Mouse (Mus musculus): ENCODE measurements around the gene Inpp4b. TPM values are rescaled to one million over a fixed set of nuclear protein-coding genes. Genes with fewer than 3 reads are reported as not detected.

The Inpp4b gene
- total RNA-seq, 2 experiments from 2014 or later: 10.0 to 13.7 TPM

GRCm38 (mm10) chr8:81638478-81638877, 296.1 kb downstream of the Inpp4b start:
- DNase-seq (ENCODE audit: low spot score in 2 of 2): no peak
- intact Hi-C loops (cut with DNase I): no loop called here

- intact Hi-C loops (cut with DNase I): no loop called here
- DNase-seq (ENCODE audit: low spot score in 2 of 2): no peak
Measured at GRCm38 (mm10) chr8:81639820-81640219, 297.5 kb downstream of the Inpp4b start.

GRCm38 (mm10) chr8:81643030-81643429, 300.7 kb downstream of the Inpp4b start:
- intact Hi-C loops (cut with DNase I): no loop called here

GRCm38 (mm10) chr8:81692167-81692566, 349.8 kb downstream of the Inpp4b start:
- no peak for DNase-seq (ENCODE audit: low spot score in 2 of 2)
- intact Hi-C loops (cut with DNase I): no loop called here

More at GRCm38 (mm10) chr8:81643030-81643429, 300.7 kb downstream of the Inpp4b start:
- DNase-seq (ENCODE audit: low spot score in 2 of 2): no peak

- no peak for DNase-seq (ENCODE audit: low spot score in 2 of 2)
- intact Hi-C loops (cut with DNase I): no loop called here
Measured at GRCm38 (mm10) chr8:81694893-81695292, 352.5 kb downstream of the Inpp4b start.

- no peak for DNase-seq (ENCODE audit: low spot score in 2 of 2)
- intact Hi-C loops (cut with DNase I): no loop called here
Measured at GRCm38 (mm10) chr8:81702038-81702437, 359.7 kb downstream of the Inpp4b start.

- DNase-seq (ENCODE audit: low spot score in 2 of 2): no peak
- intact Hi-C loops (cut with DNase I): no loop called here
Measured at GRCm38 (mm10) chr8:81703571-81704365, 361.4 kb downstream of the Inpp4b start.

- intact Hi-C loops (cut with DNase I): no loop called here
- DNase-seq (ENCODE audit: low spot score in 2 of 2): no peak
Measured at GRCm38 (mm10) chr8:81707436-81707835, 365.1 kb downstream of the Inpp4b start.

GRCm38 (mm10) chr8:81731332-81731731, 389.0 kb downstream of the Inpp4b start:
- intact Hi-C loops (cut with DNase I): no loop called here
- DNase-seq (ENCODE audit: low spot score in 2 of 2): no peak

GRCm38 (mm10) chr8:81735655-81736054, 393.3 kb downstream of the Inpp4b start:
- DNase-seq (ENCODE audit: low spot score in 2 of 2): no peak

GRCm38 (mm10) chr8:81736103-81736502, 393.7 kb downstream of the Inpp4b start:
- intact Hi-C loops (cut with DNase I): no loop called here
- DNase-seq (ENCODE audit: low spot score in 2 of 2): no peak

More at GRCm38 (mm10) chr8:81735655-81736054, 393.3 kb downstream of the Inpp4b start:
- intact Hi-C loops (cut with DNase I): no loop called here

- intact Hi-C loops (cut with DNase I): no loop called here
- DNase-seq (ENCODE audit: low spot score in 2 of 2): no peak
Measured at GRCm38 (mm10) chr8:81742588-81742987, 400.2 kb downstream of the Inpp4b start.

GRCm38 (mm10) chr8:81743040-81743439, 400.7 kb downstream of the Inpp4b start:
- no peak for DNase-seq (ENCODE audit: low spot score in 2 of 2)
- intact Hi-C loops (cut with DNase I): no loop called here

GRCm38 (mm10) chr8:81745439-81745838, 403.1 kb downstream of the Inpp4b start:
- DNase-seq (ENCODE audit: low spot score in 2 of 2): no peak
- intact Hi-C loops (cut with DNase I): no loop called here

- DNase-seq (ENCODE audit: low spot score in 2 of 2): no peak
- intact Hi-C loops (cut with DNase I): no loop called here
Measured at GRCm38 (mm10) chr8:81751159-81751558, 408.8 kb downstream of the Inpp4b start.

GRCm38 (mm10) chr8:81756663-81757062, 414.3 kb downstream of the Inpp4b start:
- intact Hi-C loops (cut with DNase I): no loop called here
- DNase-seq (ENCODE audit: low spot score in 2 of 2): no peak

GRCm38 (mm10) chr8:81757580-81758144, 415.3 kb downstream of the Inpp4b start:
- intact Hi-C loops (cut with DNase I): no loop called here
- no peak for DNase-seq (ENCODE audit: low spot score in 2 of 2)

GRCm38 (mm10) chr8:81761466-81761865, 419.1 kb downstream of the Inpp4b start:
- intact Hi-C loops (cut with DNase I): no loop called here
- DNase-seq (ENCODE audit: low spot score in 2 of 2): no peak

- intact Hi-C loops (cut with DNase I): no loop called here
- DNase-seq (ENCODE audit: low spot score in 2 of 2): no peak
Measured at GRCm38 (mm10) chr8:81766033-81766432, 423.7 kb downstream of the Inpp4b start.

- peak in 1 of 2 experiments; percentile 13 for DNase-seq (ENCODE audit: low spot score in 2 of 2)
- intact Hi-C loops (cut with DNase I): no loop called here
Measured at GRCm38 (mm10) chr8:81767411-81768312, 425.3 kb downstream of the Inpp4b start.
